Mouse (Mus musculus): Measurements from ENCODE around the gene Stxbp3.
A peak's percentile ranks its signal among the peaks of the same experiment; 100 is the strongest.
"Not testable (repeated sequence)": the region's sequence is repeated elsewhere in the genome, so short reads cannot be mapped to it uniquely, and the experiment has no call there.

The Stxbp3 gene

DNA sequence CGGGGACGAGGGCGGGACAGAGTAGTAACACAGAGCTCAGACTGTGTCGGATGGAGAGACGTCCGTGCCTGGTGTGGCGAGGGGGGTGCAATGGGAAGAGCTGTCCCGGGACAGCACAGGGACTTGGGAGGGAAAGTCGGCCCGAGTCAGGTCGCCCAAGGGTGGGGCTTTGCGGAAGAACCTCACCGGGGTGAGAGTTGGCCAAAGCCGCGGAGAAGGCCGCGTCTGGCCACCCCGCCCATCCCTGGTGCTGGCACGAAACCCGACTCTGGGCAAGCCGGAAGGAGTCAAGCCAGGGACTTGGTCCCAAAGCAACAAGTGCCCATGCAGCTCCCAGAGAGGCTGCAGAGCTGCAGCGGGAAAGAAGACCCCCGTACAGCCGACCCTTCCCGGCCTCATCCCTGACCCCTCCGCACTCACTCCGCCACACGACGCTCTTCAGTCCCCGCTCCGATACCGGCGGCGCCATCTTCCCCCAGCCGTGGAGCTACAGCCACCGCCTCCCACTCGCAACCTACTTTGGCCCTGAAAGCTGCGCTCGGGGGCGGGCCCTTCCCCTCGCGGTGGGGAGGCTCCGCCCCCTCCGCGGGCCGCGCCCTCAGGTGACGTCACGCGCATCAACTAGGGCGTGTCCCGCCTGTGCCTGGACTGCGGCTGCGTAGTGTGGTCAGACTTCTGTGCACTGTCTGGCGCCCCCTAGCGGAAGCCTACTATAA, at the start of gene Stxbp3:
Stxbp3 (minus strand) TSS at position 527 of the 716 bp plus-strand sequence.
- peak; percentile 99 for DNase-seq

GRCm38 (mm10) chr3:108889908-108890307, 49.6 kb upstream of the Stxbp3 start, which contains the start of gene Fndc7:
Gene Fndc7, minus strand, starts transcription at chr3:108890008.
- DNase-seq = no peak

DNA sequence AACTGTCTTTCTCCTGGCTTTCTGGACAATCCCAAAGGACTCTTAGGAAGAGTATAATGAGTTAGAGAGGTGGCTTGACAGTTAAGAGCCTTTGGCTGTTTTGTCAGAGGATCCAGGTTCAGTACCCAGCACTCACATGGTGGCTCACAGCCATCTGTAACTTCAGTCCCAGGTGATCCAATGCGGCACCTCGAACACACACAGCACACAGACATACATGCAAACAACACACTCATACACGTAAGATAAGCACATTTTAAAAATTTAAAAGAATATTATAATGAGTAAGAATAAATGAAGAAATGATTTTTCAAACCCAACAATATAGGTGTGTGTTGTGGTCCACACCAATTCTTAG, 47.3 kb upstream of the Stxbp3 start:
- no peak for DNase-seq

DNA sequence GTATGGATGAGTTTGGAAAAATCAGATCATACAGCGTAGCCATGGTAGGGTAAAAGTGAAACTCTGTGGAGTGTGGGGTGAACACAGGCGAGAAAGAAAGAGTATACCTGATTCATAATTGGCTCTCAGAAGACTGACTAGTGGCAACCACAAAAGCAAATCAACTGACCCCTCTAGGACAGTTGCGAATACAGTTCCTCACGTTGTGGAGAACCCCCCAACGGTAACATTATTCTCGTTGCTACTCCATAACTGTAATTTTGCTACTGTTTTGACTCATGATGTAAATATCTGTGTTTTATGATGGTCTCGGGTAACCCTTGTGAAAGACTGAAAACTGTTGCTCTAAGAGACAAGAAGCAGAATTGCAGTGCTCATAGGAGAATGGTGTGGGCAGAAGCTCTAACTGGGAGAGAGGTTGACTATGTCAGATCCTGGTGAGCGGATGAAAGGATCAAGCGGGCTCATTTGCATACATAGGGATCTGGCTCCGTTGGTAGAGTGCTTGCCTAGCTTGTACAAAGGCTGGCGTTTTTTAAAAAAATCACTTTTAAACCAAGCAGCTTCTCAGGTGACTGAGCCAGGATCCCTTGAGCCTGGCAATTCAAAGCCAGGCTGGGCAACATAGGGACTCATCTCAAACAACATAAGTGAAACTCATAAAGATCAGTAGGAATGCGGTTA, 46.8 kb upstream of the Stxbp3 start:
- no peak for DNase-seq

GRCm38 (mm10) chr3:108885686-108886530, 45.6 kb upstream of the Stxbp3 start:
- no peak for DNase-seq

DNA sequence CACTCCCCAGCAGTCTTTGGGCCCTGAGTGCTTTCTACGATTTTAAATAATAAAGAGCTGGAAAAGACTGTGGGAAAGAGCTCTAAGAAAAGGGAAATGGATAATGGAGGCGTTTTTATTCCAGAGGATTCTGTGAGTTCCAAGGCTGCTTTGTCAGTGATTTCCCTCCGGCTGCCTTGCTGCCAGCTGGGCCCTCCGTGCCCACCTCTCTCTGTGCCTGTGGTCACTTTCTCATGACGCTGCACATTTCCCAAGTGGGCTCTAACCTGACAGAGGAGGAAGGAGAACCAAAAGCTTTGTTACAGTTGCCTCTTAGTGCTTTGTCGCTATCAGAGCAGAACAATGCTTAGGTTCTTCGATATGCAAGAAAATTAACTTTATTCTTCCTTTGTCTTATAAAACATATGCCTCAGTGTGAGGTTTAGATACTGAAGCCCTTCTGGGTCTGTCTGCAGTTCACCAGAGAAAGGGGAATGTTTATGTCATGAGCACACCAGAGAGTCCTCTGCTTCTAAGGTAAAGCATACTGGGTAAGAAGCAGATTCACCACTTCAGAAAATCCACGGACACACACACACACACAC, 44.5 kb upstream of the Stxbp3 start:
- no peak for DNase-seq

DNA sequence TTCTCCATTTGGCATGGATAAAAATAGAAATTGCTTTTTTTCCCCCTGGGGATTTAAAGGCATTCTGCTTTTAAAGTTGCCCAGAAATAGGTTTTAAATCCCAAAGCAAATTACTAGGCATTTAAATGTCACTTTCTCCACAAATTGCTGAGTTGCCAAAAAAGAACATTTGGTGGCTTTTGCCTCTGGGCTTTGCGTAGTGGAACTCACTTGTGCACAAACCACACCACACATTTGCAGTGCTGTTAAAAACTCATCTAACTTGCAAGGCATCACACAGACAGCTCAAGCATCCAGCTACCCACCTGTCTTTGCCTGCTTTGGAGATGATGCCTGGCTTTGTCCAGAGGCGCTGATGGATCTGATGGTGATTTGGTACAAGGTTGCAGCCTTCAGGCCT, 42.7 kb upstream of the Stxbp3 start:
- no peak for DNase-seq

- DNase-seq = not testable (repeated sequence)
These were observed 41.5 kb upstream of the Stxbp3 start for GRCm38 (mm10) chr3:108881873-108882272.

DNA sequence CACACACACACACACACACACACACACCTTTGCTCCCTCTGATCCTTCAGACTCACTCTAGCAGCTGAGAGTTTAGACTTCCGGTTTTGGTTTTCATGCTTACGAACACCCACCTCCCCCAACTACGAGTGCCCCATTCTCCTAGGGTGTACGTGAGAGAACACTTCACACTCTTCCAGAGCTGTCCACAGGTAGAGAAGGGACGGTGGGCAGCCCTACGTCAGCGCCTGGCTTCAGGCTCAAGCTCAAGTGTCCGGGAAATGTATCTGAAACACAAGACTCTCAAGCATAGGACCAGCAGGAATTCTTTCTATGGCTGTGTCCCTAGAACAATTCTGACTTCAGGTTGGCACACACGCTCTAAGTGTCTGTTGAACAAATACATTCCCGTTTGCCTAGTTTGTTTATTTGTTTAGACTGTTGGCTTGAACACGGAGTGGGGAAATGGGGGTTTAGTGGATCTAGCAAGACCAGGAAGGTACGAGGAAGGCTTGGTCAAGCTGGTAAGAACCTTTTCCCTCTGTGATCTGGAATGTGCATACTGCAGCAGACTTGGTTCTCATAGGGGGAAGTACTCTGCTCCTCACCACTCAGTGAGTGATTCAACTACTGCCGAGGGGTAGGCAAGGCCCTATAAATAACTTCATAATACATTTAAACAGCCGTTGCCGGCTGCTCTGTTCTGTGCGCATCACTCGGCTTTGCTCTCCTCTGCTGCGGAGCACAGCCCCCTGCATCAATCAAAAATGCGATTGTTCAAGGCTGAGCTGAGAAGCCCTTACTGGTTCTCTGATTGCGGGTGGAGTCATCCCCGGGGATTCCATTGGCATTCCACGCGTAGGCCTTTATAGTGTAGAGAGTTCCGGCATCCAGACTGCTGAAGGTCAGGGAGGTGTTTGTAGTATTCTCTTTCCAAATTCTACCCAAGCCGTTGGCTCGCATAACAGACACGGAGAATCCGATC, 40.5 kb upstream of the Stxbp3 start:
- no peak for DNase-seq

DNA sequence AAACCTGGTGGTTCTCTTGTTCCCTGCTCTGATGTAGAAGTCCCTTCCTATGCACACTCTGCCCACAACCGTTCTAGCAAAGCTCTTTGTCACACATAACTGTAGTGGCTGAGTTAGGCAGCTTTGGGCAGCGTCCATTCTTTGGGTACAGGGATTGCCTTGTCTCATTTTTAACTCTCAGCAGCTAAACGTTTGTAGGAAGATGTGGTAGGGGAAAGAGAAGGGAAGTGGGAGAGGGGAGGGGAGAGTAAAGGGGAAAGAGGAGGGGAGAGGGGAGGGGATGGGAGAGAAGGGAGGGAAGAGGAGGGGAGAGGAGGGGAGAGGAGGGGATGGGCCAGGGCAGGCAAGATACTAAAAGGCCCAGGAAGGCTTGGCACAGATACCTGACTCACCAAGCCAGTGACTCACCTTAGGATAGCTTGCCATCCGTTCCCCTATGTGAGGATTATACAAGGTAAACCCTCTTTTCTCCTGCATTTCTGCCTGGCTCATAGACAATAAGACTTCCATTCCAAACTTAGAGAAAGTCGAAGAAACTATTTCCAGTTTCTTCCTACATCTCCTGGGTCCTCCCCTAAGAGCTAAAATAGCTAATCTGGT, 39.6 kb upstream of the Stxbp3 start:
- DNase-seq = no peak

GRCm38 (mm10) chr3:108879129-108879528, 38.8 kb upstream of the Stxbp3 start:
- no peak for DNase-seq

DNA sequence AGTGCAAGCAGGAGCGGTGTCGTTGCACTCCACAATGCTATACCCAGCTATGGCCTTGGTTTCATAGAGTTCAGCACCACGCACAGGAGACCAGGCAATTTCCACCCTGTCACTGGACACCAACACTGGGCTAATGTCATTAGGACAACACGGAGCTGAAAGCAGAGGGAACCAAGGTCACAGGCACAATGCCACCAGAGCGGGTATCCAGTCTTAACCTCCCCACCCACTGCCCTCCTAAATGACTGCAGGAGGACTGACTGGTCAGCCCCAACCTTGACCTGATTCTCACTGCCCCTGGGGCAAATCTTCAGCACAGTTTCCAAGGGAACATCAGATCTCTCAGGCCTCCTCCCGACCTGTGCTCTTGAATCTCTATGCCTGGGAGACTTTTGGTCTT, 30.3 kb upstream of the Stxbp3 start:
- DNase-seq = no peak

- no peak for DNase-seq
These were observed 27.1 kb upstream of the Stxbp3 start for GRCm38 (mm10) chr3:108867449-108867848.

DNA sequence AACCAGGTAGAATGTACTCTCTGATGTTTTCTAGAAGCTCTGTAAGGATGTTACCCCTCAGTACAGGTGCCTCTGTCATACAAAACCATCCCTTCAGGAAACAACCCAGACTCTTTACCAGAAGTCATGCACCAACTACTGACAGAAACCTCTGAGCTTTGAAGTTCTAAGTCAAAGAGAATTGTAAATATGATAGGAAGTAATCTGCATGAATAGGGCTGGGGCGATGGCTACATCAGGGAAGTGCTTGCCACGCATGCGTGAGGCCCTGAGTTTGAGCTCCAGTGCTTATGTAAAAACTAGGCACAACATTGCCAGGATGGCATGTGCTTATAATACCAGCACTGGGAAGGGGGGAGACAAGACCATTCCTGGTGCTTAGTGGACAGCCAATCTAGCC, 25.4 kb upstream of the Stxbp3 start:
- no peak for DNase-seq

GRCm38 (mm10) chr3:108865129-108865528, 24.8 kb upstream of the Stxbp3 start:
- no peak for DNase-seq

- no peak for DNase-seq
These were observed 22.8 kb upstream of the Stxbp3 start for GRCm38 (mm10) chr3:108863091-108863490.

DNA sequence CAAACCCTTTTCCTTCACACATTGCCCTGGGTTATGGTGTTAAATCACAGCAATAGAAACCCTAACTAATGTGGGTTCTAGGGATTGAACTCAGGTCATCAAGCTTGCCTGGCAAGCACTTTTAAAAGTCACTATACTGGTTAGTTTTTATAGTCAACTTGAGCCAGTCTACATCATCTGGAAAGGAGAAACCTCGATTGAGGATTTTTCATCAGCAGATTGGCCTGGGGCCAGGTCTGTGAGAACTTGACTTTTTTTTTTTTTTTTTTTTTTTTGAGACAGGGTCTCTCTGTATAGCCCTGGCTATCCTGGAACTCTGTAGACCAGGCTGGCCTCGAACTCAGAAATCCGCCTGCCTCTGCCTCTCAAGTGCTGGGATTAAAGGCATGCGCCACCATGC, 22.0 kb upstream of the Stxbp3 start:
- not testable (repeated sequence) for DNase-seq

DNA sequence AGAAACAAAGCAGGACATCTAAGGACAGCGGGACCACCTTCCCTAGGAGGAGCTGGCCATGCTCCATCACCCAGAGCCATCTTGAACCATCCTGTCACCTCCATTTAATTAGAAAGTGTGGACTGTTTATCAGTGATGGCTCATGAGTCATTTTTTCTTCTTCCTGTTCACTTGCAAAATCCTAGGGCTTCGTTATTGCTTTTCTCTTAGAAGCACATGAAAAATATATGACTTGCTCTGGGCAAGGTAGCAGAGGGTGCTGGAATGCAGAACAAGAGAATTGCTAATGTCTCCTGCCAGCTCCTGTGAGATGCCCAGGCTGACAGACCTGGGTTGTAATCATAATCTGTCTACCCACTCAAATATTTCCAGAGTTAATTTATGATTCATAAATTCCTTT, 20.5 kb upstream of the Stxbp3 start:
- DNase-seq = no peak

DNA sequence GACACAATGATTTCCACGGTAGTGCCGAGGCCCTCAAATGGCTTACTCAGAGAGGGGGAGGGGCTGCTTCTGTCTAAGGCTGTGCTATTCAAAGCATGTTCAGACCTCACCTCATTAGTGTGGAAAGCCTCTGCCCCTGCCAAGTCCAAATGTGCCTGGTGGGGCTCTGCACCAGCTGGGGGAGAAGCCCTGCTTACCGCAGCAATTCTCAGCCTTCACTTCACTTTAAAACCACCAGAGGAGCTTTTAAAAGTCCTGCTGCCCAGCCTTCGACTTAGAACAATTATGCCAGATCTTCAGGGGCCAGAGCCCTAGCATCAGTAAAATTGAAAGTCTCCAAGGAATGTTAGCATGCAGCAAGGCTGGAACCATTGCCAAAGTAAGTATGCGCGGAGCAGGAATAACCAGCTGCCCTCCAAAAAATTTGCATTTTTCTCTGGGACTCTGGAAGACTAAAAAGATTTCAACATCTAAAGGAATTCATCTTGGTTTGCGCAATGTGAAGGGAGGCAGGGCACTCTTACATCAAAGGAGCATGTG, 18.0 kb upstream of the Stxbp3 start:
- no peak for DNase-seq

DNA sequence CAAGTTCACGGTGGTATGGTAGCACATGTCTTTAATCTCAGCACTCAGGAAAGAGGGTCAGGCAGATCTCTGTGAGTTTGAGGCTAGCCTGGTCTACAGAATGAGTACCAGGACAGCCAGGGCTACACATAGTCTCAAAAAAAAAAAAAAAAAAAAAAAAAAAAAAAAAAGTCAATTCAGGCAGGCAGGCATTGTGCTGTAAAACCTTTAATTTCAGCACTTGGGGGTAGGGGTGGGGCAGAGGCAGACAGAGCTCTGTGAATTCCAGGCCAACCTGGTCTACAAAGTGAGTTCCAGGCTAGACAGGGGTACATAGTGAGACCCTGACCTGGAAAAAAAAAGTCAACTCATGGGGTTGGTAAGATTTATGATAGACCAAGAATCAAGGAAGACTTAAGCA, 17.4 kb upstream of the Stxbp3 start:
- no peak for DNase-seq

- DNase-seq = no peak
These were observed 16.8 kb upstream of the Stxbp3 start for GRCm38 (mm10) chr3:108857124-108857470.
